Comparison of ENCODE assay signal across 8 mouse cellular contexts in genomic region chr1:75359346-75359745, GRCm38 (mm10). TPM values are rescaled to one million over a fixed set of nuclear protein-coding genes. Genes with fewer than 3 reads are reported as not detected.
DNase-seq lines count a peak whose midpoint lies in the region; ATAC-seq and TF ChIP-seq lines count a peak whose summit lies in the region.

No protein-coding gene starts in this region.

- peaks cover 22% of the 10 kb centered on the region for H3K4me1 ChIP-seq in embryonic facial prominence, embryonic 14.5 days (ENCODE audit: control insufficient read depth, insufficient read depth, low read length)
- H3K4me1 ChIP-seq in heart, embryonic 15.5 days (replicated peaks), result peaks cover 62% of the 10 kb centered on the region
- H3K4me1 ChIP-seq in midbrain, embryonic 11.5 days (ENCODE audit: control insufficient read depth, insufficient read depth, low read length), result peaks cover 10% of the 10 kb centered on the region
- H3K4me1 ChIP-seq in kidney, adult 2 months (ENCODE audit: control insufficient read depth, insufficient read depth, low read length), result no peaks in the 10 kb centered on the region

- no peak overlapping the region for H3K4me3 ChIP-seq in embryonic facial prominence, embryonic 14.5 days (ENCODE audit: low read depth, low read length)
- 0 out of 2 replicates have a peak overlapping the region, but pooled peaks have one; percentile 64 for H3K4me3 ChIP-seq in heart, embryonic 15.5 days
- no peak overlapping the region for H3K4me3 ChIP-seq in midbrain, embryonic 11.5 days (ENCODE audit: low read depth, low read length)
- H3K4me3 ChIP-seq in kidney, adult 2 months (ENCODE audit: insufficient read depth, low read depth, low read length), result no peak overlapping the region

- no peaks in the 10 kb centered on the region for H3K9me3 ChIP-seq in embryonic facial prominence, embryonic 14.5 days (ENCODE audit: control insufficient read depth, low read length)
- no peaks in the 10 kb centered on the region for H3K9me3 ChIP-seq in heart, embryonic 15.5 days (replicated peaks)
- no peaks in the 10 kb centered on the region for H3K9me3 ChIP-seq in midbrain, embryonic 11.5 days (ENCODE audit: control insufficient read depth, low read length)

- no peak for TF ChIP-seq CTCF in kidney, adult 2 months (conservative IDR thresholded peaks at IDR 0.05; ENCODE audit: insufficient read depth, insufficient read length, low read depth, low read length)

- H3K4me2 ChIP-seq in embryonic facial prominence, embryonic 14.5 days (ENCODE audit: low read depth, low read length), result no peak overlapping the region
- H3K4me2 ChIP-seq in heart, embryonic 15.5 days, result peak overlapping the region; percentile 78
- no peak overlapping the region for H3K4me2 ChIP-seq in midbrain, embryonic 11.5 days

- H3K9ac ChIP-seq in embryonic facial prominence, embryonic 14.5 days (ENCODE audit: low read depth, low read length), result no peak overlapping the region
- H3K9ac ChIP-seq in heart, embryonic 15.5 days, result peak overlapping the region; percentile 83; the same call in 1 of the 2 replicates
- no peak overlapping the region for H3K9ac ChIP-seq in midbrain, embryonic 11.5 days (ENCODE audit: low read length)

- TF ChIP-seq POLR2A in kidney, adult 2 months (IDR thresholded peaks at IDR 0.05; ENCODE audit: low read depth, low read length), result no peak

- peak; percentile 45; the same call in 1 of the 2 replicates for ATAC-seq in embryonic facial prominence, embryonic 14.5 days (ENCODE audit: low read depth)
- peak; percentile 57; the same call in 1 of the 2 replicates for ATAC-seq in heart, embryonic 15.5 days (replicated peaks; ENCODE audit: insufficient number of reproducible peaks, insufficient read depth, low FRiP score, low read depth)
- no peak for ATAC-seq in midbrain, embryonic 11.5 days (ENCODE audit: low FRiP score)

- 58% methylated on average over 13 of the region's 13 CpGs for WGBS in embryonic facial prominence, embryonic 14.5 days
- 28% methylated on average over 13 of the region's 13 CpGs for WGBS in heart, embryonic 15.5 days
- WGBS in midbrain, embryonic 11.5 days, result 80% methylated on average over 13 of the region's 13 CpGs
- 73% methylated on average over 13 of the region's 13 CpGs for WGBS in kidney, adult 2 months

- H3K27me3 ChIP-seq in embryonic facial prominence, embryonic 14.5 days (replicated peaks; ENCODE audit: control insufficient read depth, insufficient read depth, low read length), result peaks cover 29% of the 10 kb centered on the region
- 0 out of 2 replicates have a peak, but pooled peaks cover 13% of the 10 kb centered on the region for H3K27me3 ChIP-seq in heart, embryonic 15.5 days
- H3K27me3 ChIP-seq in midbrain, embryonic 11.5 days (ENCODE audit: control insufficient read depth, insufficient read depth, low read length), result peaks cover 28% of the 10 kb centered on the region
- 0 out of 2 replicates have a peak, but pooled peaks cover 3% of the 10 kb centered on the region for H3K27me3 ChIP-seq in kidney, adult 2 months (replicated peaks; ENCODE audit: control insufficient read depth, insufficient read depth, low read length)

- H3K27ac ChIP-seq in embryonic facial prominence, embryonic 14.5 days (replicated peaks; ENCODE audit: low read depth, low read length), result 0 out of 2 replicates have a peak overlapping the region, but pooled peaks have one; percentile 35
- H3K27ac ChIP-seq in heart, embryonic 15.5 days, result peak overlapping the region; percentile 98
- no peak overlapping the region for H3K27ac ChIP-seq in midbrain, embryonic 11.5 days (ENCODE audit: low read depth, low read length)
- H3K27ac ChIP-seq in kidney, adult 2 months (ENCODE audit: insufficient read depth, low read depth, low read length), result no peak overlapping the region

- no peaks in the 10 kb centered on the region for H3K36me3 ChIP-seq in embryonic facial prominence, embryonic 14.5 days (ENCODE audit: control insufficient read depth, insufficient read depth, low read length)
- peaks cover 20% of the 10 kb centered on the region; the same call in 1 of the 2 replicates for H3K36me3 ChIP-seq in heart, embryonic 15.5 days
- no peaks in the 10 kb centered on the region for H3K36me3 ChIP-seq in midbrain, embryonic 11.5 days (ENCODE audit: control insufficient read depth, insufficient read depth, low read length)
- no peaks in the 10 kb centered on the region for H3K36me3 ChIP-seq in kidney, adult 2 months (ENCODE audit: control insufficient read depth, insufficient read depth, low read length)

- peak; percentile 53 for DNase-seq in layer of hippocampus, adult 9-11 months
- DNase-seq in layer of hippocampus, postnatal 36 days, result no peak
- DNase-seq in embryonic facial prominence, embryonic 14.5 days (ENCODE audit: low spot score), result peak; percentile 77
- peak; percentile 50 for DNase-seq in right cerebral cortex, postnatal 14 days
- no peak for DNase-seq in midbrain, embryonic 11.5 days (ENCODE audit: low spot score, missing footprints)
- no peak for DNase-seq in kidney, adult 2 months
- no peak for DNase-seq in spleen, adult 12 weeks (ENCODE audit: low spot score)

RNA-seq across cellular contexts. Expression of gene Des, which starts 0.8 kb away (rescaled TPM):
- total RNA-seq in layer of hippocampus, postnatal 36 days (2021), result 1 to 10 TPM in 1 of 2 experiments, under 1 TPM in 1; 0.72 to 1.1 TPM
- 159 and 218 TPM in 2 replicates for polyA plus RNA-seq in embryonic facial prominence, embryonic 14.5 days (2014; fragmentation: Nextera tagmentation; extraction: Ambion mirVana)
- polyA plus RNA-seq in heart, embryonic 15.5 days (2015; fragmentation: Nextera tagmentation; extraction: Ambion mirVana), result 374 and 419 TPM in 2 replicates
- 0.52 and 0.68 TPM in 2 replicates for polyA plus RNA-seq in midbrain, embryonic 11.5 days (2014; fragmentation: Nextera tagmentation; extraction: Ambion mirVana)
- 17.0 and 32.1 TPM in 2 replicates for polyA plus RNA-seq in kidney, adult 2 months (2012; rRNA removed)

RNA-seq across cellular contexts. Expression of gene Speg, which starts 15.8 kb away (rescaled TPM):
- 100 to 1,000 TPM; 166 to 180 TPM for total RNA-seq in layer of hippocampus, postnatal 36 days (2021)
- polyA plus RNA-seq in embryonic facial prominence, embryonic 14.5 days (2014; fragmentation: Nextera tagmentation; extraction: Ambion mirVana), result 20.2 and 20.3 TPM in 2 replicates
- 44.5 and 54.4 TPM in 2 replicates for polyA plus RNA-seq in heart, embryonic 15.5 days (2015; fragmentation: Nextera tagmentation; extraction: Ambion mirVana)
- 13.4 and 15.2 TPM in 2 replicates for polyA plus RNA-seq in midbrain, embryonic 11.5 days (2014; fragmentation: Nextera tagmentation; extraction: Ambion mirVana)
- polyA plus RNA-seq in kidney, adult 2 months (2012; rRNA removed), result 34.6 and 43.9 TPM in 2 replicates

RNA-seq across cellular contexts. Expression of gene Dnpep, which starts 41.6 kb away (rescaled TPM):
- 10 to 100 TPM; 39.4 to 46.7 TPM for total RNA-seq in layer of hippocampus, postnatal 36 days (2021)
- polyA plus RNA-seq in embryonic facial prominence, embryonic 14.5 days (2014; fragmentation: Nextera tagmentation; extraction: Ambion mirVana), result 115 and 128 TPM in 2 replicates
- 108 and 123 TPM in 2 replicates for polyA plus RNA-seq in heart, embryonic 15.5 days (2015; fragmentation: Nextera tagmentation; extraction: Ambion mirVana)
- 149 TPM in 2 replicates for polyA plus RNA-seq in midbrain, embryonic 11.5 days (2014; fragmentation: Nextera tagmentation; extraction: Ambion mirVana)
- 117 and 124 TPM in 2 replicates for polyA plus RNA-seq in kidney, adult 2 months (2012; rRNA removed)

Comparison
In these comparisons a context has a peak if more than half of its experiments do, and no peak if none do; other contexts are left out.
1. DNase-seq: peak in layer of hippocampus, adult 9-11 months (single experiment), embryonic facial prominence, embryonic 14.5 days (single experiment) and right cerebral cortex, postnatal 14 days (single experiment); none in layer of hippocampus, postnatal 36 days (0 of 2), midbrain, embryonic 11.5 days (single experiment), kidney, adult 2 months (single experiment) and spleen, adult 12 weeks (single experiment).
2. H3K27ac ChIP-seq: peak in embryonic facial prominence, embryonic 14.5 days (single experiment) and heart, embryonic 15.5 days (single experiment); none in midbrain, embryonic 11.5 days (single experiment) and kidney, adult 2 months (single experiment).
3. RNA of gene Des, which starts 0.8 kb away (polyA plus RNA-seq): 374 to 419 TPM in heart, embryonic 15.5 days, 159 to 218 TPM in embryonic facial prominence, embryonic 14.5 days and 17.0 to 32.1 TPM in kidney, adult 2 months; 0.52 to 0.68 TPM in midbrain, embryonic 11.5 days; every median in the first group is over 10 times any median in the second.